Mouse (Mus musculus) heart, embryonic 14.5 days (tissue): Measurements from ENCODE around the gene Car10. TPM values are rescaled to one million over a fixed set of nuclear protein-coding genes. Genes with fewer than 3 reads are reported as not detected.

ENCODE experiments used
- ATAC-seq: fragments of 200-750 bp; cut with Nextera tagmentation; 2 replicates; pipeline ENCODE4 v1.8.0; 2017; ENCODE audit warnings: low read depth, moderate TSS enrichment; ENCODE audit not compliant: insufficient number of reproducible peaks, insufficient read depth, low FRiP score
- H3K27ac ChIP-seq, 2 experiments: fragments of 200-500 bp in 1 of 2; fragments of 300-500 bp in 1 of 2; sonication (generic) in 1 of 2; replicated peaks in 1 of 2; 2 replicates each; pipeline ENCODE4 v1.5.1; 2012 to 2014; ENCODE audit warnings: low read depth in 2 of 2, low read length in 2 of 2, control low read depth in 1 of 2, mild to moderate bottlenecking in 1 of 2, mixed read lengths in 1 of 2; ENCODE audit not compliant: control insufficient read depth in 1 of 2, insufficient read depth in 1 of 2
- H3K27me3 ChIP-seq: fragments of 300-500 bp; sonication (generic); 2 replicates; pipeline ENCODE4 v1.6.1; 2014; ENCODE audit warnings: mild to moderate bottlenecking, low read length, control low read depth; ENCODE audit not compliant: control insufficient read depth, insufficient read depth
- H3K36me3 ChIP-seq: fragments of 300-500 bp; sonication (generic); 2 replicates; pipeline ENCODE4 v1.6.1; 2014; ENCODE audit warnings: mild to moderate bottlenecking, control low read depth, low read length, mixed read lengths; ENCODE audit not compliant: control insufficient read depth, insufficient read depth
- H3K4me1 ChIP-seq, 2 experiments: fragments of 200-500 bp in 1 of 2; fragments of 300-500 bp in 1 of 2; sonication (generic) in 1 of 2; 2 replicates each; pipeline ENCODE4 v1.6.1; 2012 to 2014; ENCODE audit warnings: low read length in 2 of 2, control low read depth in 1 of 2, mixed read lengths in 1 of 2; ENCODE audit not compliant: control insufficient read depth in 2 of 2, insufficient read depth in 2 of 2
- H3K4me2 ChIP-seq: fragments of 300-500 bp; sonication (generic); 2 replicates; pipeline ENCODE4 v1.6.1; 2014; ENCODE audit warnings: mild to moderate bottlenecking, low read length
- H3K4me3 ChIP-seq, 2 experiments: fragments of 200-500 bp in 1 of 2; fragments of 300-500 bp in 1 of 2; sonication (generic) in 1 of 2; 2 replicates each; pipeline ENCODE4 v1.5.1; 2012 to 2014; ENCODE audit warnings: low read length in 2 of 2, mild to moderate bottlenecking in 2 of 2, control low read depth in 1 of 2, low read depth in 1 of 2, moderate library complexity in 1 of 2; ENCODE audit not compliant: control insufficient read depth in 1 of 2, insufficient read depth in 1 of 2
- H3K9ac ChIP-seq: fragments of 300-500 bp; sonication (generic); 2 replicates; pipeline ENCODE4 v1.6.1; 2014; ENCODE audit warnings: mild to moderate bottlenecking, low read length
- H3K9me3 ChIP-seq: fragments of 300-500 bp; sonication (generic); 2 replicates; pipeline ENCODE4 v1.6.1; 2016; ENCODE audit warnings: low read length, control low read depth; ENCODE audit not compliant: control insufficient read depth
- WGBS: fragments of 180-500 bp; shearing (Covaris S2); extraction: QIAGEN DNeasy Blood & Tissue Kit; methylation state at CpG from one replicate; pipeline ENCODE4 v1.1.7; 2014; 5-methylcytosine and 5-hydroxymethylcytosine counted together
- polyA plus RNA-seq: library from polyadenylated mRNA; unstranded; fragments of >200 nt; fragmentation: Nextera tagmentation; extraction: Ambion mirVana; gene quantifications from 2 replicates; pipeline ENCODE4 v1.2.1, GENCODE M21; 2014

Car10 gene
- polyA plus RNA-seq, 1 experiment from 2014 or later = not detected

GRCm38 (mm10) chr11:93444741-93445140, 346.9 kb downstream of the Car10 start:
- H3K4me2 ChIP-seq = no peak overlapping the region
- no peaks in the 10 kb centered on the region for H3K27me3 ChIP-seq
- no peaks in the 10 kb centered on the region for H3K4me1 ChIP-seq
- no peaks in the 10 kb centered on the region for H3K9me3 ChIP-seq
- H3K27ac ChIP-seq = no peak overlapping the region
- no peak overlapping the region for H3K9ac ChIP-seq
- no peaks in the 10 kb centered on the region for H3K36me3 ChIP-seq
- H3K4me3 ChIP-seq = no peak overlapping the region
- ATAC-seq = no peak
- 81% methylated on average over 8 of the region's 8 CpGs for WGBS

- ATAC-seq = no peak
- 49% methylated on average over 3 of the region's 3 CpGs for WGBS
Observed at GRCm38 (mm10) chr11:93447566-93447965, 349.7 kb downstream of the Car10 start.

DNA sequence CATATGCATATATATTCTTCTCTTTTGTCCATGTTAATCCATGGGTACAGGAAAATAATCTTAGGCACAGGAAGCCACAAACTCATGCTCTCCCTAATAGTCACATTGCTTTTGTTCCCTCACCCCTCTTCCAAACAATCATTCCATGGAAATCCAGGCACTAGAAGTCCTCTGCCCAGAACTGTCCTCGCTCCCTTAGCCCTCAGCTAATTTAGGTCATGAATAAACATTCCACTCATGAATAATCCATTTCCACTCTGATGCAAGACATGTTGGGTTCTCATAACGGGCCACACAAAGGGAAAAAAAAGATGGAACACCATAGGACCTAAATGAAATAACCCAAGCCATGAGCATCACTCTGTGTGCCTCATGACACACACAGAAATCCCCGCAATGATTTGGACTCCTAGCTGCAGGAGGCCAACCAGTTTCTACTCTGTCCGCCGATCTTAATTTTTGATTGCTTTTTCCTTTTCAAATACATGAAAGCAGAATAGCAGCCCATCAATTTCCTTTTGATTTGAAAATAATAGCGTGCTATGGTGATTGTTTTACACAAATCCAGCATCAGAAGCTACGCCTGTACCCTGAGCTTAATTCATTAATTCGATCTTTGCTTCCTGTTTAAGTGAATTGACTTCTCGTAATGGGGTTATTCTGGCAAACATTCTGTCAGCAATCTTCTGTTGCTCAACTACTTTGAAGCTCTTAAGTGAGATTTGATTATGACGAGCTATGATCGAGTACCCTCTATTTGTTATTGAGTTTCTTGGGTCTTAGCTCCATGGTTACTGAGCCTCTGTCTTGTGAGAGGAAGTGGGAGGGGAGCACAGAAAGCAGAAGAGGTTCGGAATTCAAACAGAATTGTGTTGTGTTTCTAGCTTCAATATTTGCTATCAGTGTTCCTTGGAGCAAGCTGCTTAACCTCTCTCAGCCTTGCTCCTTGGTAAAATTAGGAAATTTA, 350.7 kb downstream of the Car10 start:
- no peak overlapping the region for H3K4me3 ChIP-seq
- 72% methylated on average over 12 of the region's 12 CpGs for WGBS
- no peaks in the 10 kb centered on the region for H3K27me3 ChIP-seq
- H3K4me1 ChIP-seq = no peaks in the 10 kb centered on the region
- no peak overlapping the region for H3K9ac ChIP-seq
- H3K36me3 ChIP-seq = no peaks in the 10 kb centered on the region
- no peak overlapping the region for H3K27ac ChIP-seq
- H3K4me2 ChIP-seq = no peak overlapping the region
- no peak for ATAC-seq
- no peaks in the 10 kb centered on the region for H3K9me3 ChIP-seq

More at GRCm38 (mm10) chr11:93447566-93447965, 349.7 kb downstream of the Car10 start:
- Histone ChIP-seq H3K27ac (no peak overlapping the region), H3K4me1 (no peaks in the 10 kb centered on the region), H3K9me3 (no peaks in the 10 kb centered on the region), H3K36me3 (no peaks in the 10 kb centered on the region), H3K27me3 (no peaks in the 10 kb centered on the region), H3K4me3 (no peak overlapping the region), H3K9ac (no peak overlapping the region), H3K4me2 (no peak overlapping the region)

GRCm38 (mm10) chr11:93450535-93450934, 352.7 kb downstream of the Car10 start:
- H3K9ac ChIP-seq = no peak overlapping the region
- H3K27ac ChIP-seq = no peak overlapping the region
- no peak overlapping the region for H3K4me2 ChIP-seq
- no peak overlapping the region for H3K4me3 ChIP-seq
- no peaks in the 10 kb centered on the region for H3K27me3 ChIP-seq
- WGBS = 72% methylated on average over 7 of the region's 7 CpGs
- no peaks in the 10 kb centered on the region for H3K36me3 ChIP-seq
- no peaks in the 10 kb centered on the region for H3K4me1 ChIP-seq
- no peaks in the 10 kb centered on the region for H3K9me3 ChIP-seq
- ATAC-seq = no peak

DNA sequence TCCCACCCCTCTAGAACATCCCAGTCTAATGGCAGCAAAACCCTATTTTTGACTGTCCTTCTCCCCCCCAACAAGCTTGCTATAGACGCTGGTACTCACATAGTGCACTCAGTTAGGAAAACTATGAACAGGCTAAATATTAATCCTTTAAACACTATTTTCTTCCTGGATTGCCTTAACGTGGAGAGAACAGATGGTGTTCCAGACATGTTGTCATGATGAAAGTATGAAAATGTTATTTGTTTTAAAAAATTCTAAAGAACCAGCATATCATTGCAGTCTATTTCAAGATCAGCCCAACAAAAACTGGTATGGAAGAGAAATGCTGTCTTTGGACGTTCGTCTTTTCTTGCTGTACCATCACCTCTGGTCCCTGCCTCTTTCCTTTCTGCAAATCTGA, 368.4 kb downstream of the Car10 start:
- Histone ChIP-seq H3K9ac (no peak overlapping the region), H3K4me1 (no peaks in the 10 kb centered on the region), H3K36me3 (no peaks in the 10 kb centered on the region), H3K4me3 (no peak overlapping the region), H3K9me3 (no peaks in the 10 kb centered on the region), H3K27ac (no peak overlapping the region), H3K4me2 (no peak overlapping the region), H3K27me3 (no peaks in the 10 kb centered on the region)
- WGBS = 75% methylated on average over 4 of the region's 4 CpGs
- no peak for ATAC-seq

GRCm38 (mm10) chr11:93467711-93468110, 369.9 kb downstream of the Car10 start:
- H3K4me2 ChIP-seq = no peak overlapping the region
- no peak overlapping the region for H3K27ac ChIP-seq
- no peak overlapping the region for H3K4me3 ChIP-seq
- H3K9ac ChIP-seq = no peak overlapping the region
- no peaks in the 10 kb centered on the region for H3K9me3 ChIP-seq
- H3K27me3 ChIP-seq = no peaks in the 10 kb centered on the region
- 79% methylated on average over 3 of the region's 3 CpGs for WGBS
- H3K36me3 ChIP-seq = no peaks in the 10 kb centered on the region
- no peak for ATAC-seq
- no peaks in the 10 kb centered on the region for H3K4me1 ChIP-seq

- H3K9ac ChIP-seq = no peak overlapping the region
- no peak overlapping the region for H3K27ac ChIP-seq
- no peak overlapping the region for H3K4me3 ChIP-seq
- H3K4me1 ChIP-seq = no peaks in the 10 kb centered on the region
- H3K9me3 ChIP-seq = no peaks in the 10 kb centered on the region
- no peaks in the 10 kb centered on the region for H3K36me3 ChIP-seq
- H3K4me2 ChIP-seq = no peak overlapping the region
- no peaks in the 10 kb centered on the region for H3K27me3 ChIP-seq
- WGBS = 85% methylated on average over 7 of the region's 7 CpGs
- no peak for ATAC-seq
Observed at GRCm38 (mm10) chr11:93470771-93471170, 372.9 kb downstream of the Car10 start.
